8 mouse cellular contexts compared by ENCODE assay signal in the genomic region with DNA sequence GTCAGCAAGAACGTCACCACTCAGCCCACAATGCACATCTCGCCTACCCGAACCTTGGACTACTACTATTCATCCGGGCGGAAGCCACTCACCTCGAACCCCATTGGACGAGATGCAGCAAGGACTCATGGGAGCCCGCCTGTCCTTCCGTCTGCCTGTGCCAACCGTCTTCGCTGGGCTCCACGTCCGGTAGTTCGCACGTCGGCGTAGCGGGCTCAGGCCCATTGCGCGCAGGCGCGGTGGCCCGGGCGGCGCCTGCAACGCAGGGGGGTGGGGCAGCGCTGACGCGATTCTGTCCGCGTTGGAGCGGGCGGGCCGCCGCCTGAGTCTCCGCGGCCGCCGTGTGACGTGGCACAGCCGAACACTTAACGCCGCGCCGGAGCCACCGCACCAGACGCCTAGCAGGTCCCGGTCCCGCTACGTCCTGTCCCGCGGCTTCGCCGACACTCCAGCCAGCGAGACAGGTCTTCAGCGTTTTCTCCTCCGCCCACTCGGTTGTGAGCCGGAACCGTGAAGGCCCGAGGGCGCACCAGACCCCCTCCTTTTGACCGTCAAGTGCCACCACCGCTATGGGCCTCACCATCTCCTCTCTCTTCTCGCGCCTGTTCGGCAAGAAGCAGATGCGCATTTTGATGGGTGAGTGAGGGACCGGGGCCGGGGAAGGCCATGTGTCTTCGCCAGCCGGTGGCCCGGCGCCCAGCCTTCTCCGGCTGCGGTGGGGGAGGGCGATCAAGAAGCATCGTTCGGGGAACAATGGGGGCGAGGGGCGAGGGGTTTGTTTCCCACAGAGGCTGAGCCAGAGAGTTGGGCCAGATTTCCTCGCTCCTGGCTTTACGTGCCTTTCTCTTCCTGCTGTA. TPM values are rescaled to one million over a fixed set of nuclear protein-coding genes. Genes with fewer than 3 reads are reported as not detected.
DNase-seq lines count a peak whose midpoint lies in the region; ATAC-seq and TF ChIP-seq lines count a peak whose summit lies in the region.

A gene (plus strand): TSS at position 224 of the 857 bp plus-strand sequence.

- under 1% methylated on average over 82 of the region's 83 CpGs for WGBS in heart, embryonic 11.5 days (ENCODE audit: insufficient replicate concordance)
- under 1% methylated on average over 81 of the region's 83 CpGs for WGBS in kidney, embryonic 16.5 days
- under 1% methylated on average over 83 of the region's 83 CpGs for WGBS in liver, adult 2 months

- H3K36me3 ChIP-seq in C2C12 (ENCODE audit: control insufficient read depth, insufficient read depth) = peaks cover 2% of the 10 kb centered on the region
- peaks cover 7% of the 10 kb centered on the region for H3K36me3 ChIP-seq in erythroblast, embryonic 14.5 days (ENCODE audit: control insufficient read depth)
- H3K36me3 ChIP-seq in heart, embryonic 11.5 days (ENCODE audit: control insufficient read depth, insufficient read depth, low read length) = no peaks in the 10 kb centered on the region
- no peaks in the 10 kb centered on the region for H3K36me3 ChIP-seq in kidney, embryonic 16.5 days (ENCODE audit: insufficient read depth, low read length)
- 0 out of 2 replicates have a peak, but pooled peaks cover 2% of the 10 kb centered on the region for H3K36me3 ChIP-seq in liver, adult 2 months (ENCODE audit: control insufficient read depth, insufficient read depth, low read length)
- H3K36me3 ChIP-seq in myocyte (ENCODE audit: control insufficient read depth, insufficient read depth) = no peaks in the 10 kb centered on the region
- H3K36me3 ChIP-seq in splenic B cell, adult 2 months (ENCODE audit: control insufficient read depth, insufficient read depth, low read length, poor library complexity, severe bottlenecking) = 0 out of 2 replicates have a peak, but pooled peaks cover 4% of the 10 kb centered on the region

- DNase-seq in brain, embryonic 14.5 days (ENCODE audit: low read depth) = peak; percentile 100
- DNase-seq in liver, adult 2 months (ENCODE audit: extremely low read depth, low read depth, low spot score) = peak; percentile 98
- DNase-seq in splenic B cell, adult 2 months (ENCODE audit: low read depth, low spot score) = peak; percentile 99

- peak within 1 kb of the TSS; percentile 80 for H3K4me2 ChIP-seq in heart, embryonic 11.5 days
- H3K4me2 ChIP-seq in kidney, embryonic 16.5 days (replicated peaks; ENCODE audit: low read depth, low read length) = peak within 1 kb of the TSS; percentile 71
- peak within 1 kb of the TSS; percentile 95 for H3K4me2 ChIP-seq in myocyte (ENCODE audit: low read depth)

- H3K4me3 ChIP-seq in C2C12 (ENCODE audit: insufficient read depth, poor library complexity, severe bottlenecking) (peak within 1 kb of the TSS; percentile 97), myocyte (peak within 1 kb of the TSS; percentile 100)
- peak within 1 kb of the TSS; percentile 99 for H3K4me3 ChIP-seq in erythroblast, embryonic 14.5 days (replicated peaks)
- peak within 1 kb of the TSS; percentile 86 for H3K4me3 ChIP-seq in heart, embryonic 11.5 days (ENCODE audit: low read depth, low read length)
- peak within 1 kb of the TSS; percentile 97 for H3K4me3 ChIP-seq in kidney, embryonic 16.5 days (ENCODE audit: low read length)
- peak within 1 kb of the TSS; percentile 84 for H3K4me3 ChIP-seq in liver, adult 2 months (ENCODE audit: insufficient read depth, low read depth, low read length)

- H3K9ac ChIP-seq in heart, embryonic 11.5 days (ENCODE audit: low read depth, low read length) = peak within 1 kb of the TSS; percentile 93
- H3K9ac ChIP-seq in kidney, embryonic 16.5 days (replicated peaks; ENCODE audit: low read length) = peak within 1 kb of the TSS; percentile 99
- peak within 1 kb of the TSS; percentile 94 for H3K9ac ChIP-seq in liver, adult 2 months (ENCODE audit: low read depth, low read length)

- H3ac ChIP-seq in C2C12 (ENCODE audit: control insufficient read depth, insufficient read length, low read depth) (peak within 1 kb of the TSS; percentile 94), myocyte (ENCODE audit: control insufficient read depth, insufficient read length) (peak within 1 kb of the TSS; percentile 41)

- peak; percentile 92 for TF ChIP-seq POLR2A in brain, embryonic 14.5 days (IDR thresholded peaks at IDR 0.05; ENCODE audit: borderline replicate concordance, extremely low read depth, insufficient read depth, insufficient read length, poor library complexity, severe bottlenecking)
- TF ChIP-seq POLR2A in liver, adult 2 months (IDR thresholded peaks at IDR 0.05; ENCODE audit: extremely low read depth, insufficient read depth, low read length) = peak; percentile 94
- peak; percentile 78 for TF ChIP-seq POLR2A in myocyte (IDR thresholded peaks at IDR 0.05; ENCODE audit: insufficient read length, low read depth)

- no peaks in the 10 kb centered on the region for H3K9me3 ChIP-seq in erythroblast, embryonic 14.5 days (ENCODE audit: control insufficient read depth, low read length)
- H3K9me3 ChIP-seq in heart, embryonic 11.5 days (replicated peaks; ENCODE audit: control insufficient read depth, low read length) = no peaks in the 10 kb centered on the region
- H3K9me3 ChIP-seq in kidney, embryonic 16.5 days (ENCODE audit: low read length) = no peaks in the 10 kb centered on the region

- H3K79me3 ChIP-seq in C2C12 (ENCODE audit: low read depth) = peaks cover 50% of the 10 kb centered on the region

- H3K27me3 ChIP-seq in C2C12 (ENCODE audit: control insufficient read depth, insufficient read depth, insufficient read length) (no peaks in the 10 kb centered on the region), myocyte (ENCODE audit: control insufficient read depth, insufficient read depth, insufficient read length) (no peaks in the 10 kb centered on the region)
- H3K27me3 ChIP-seq in erythroblast, embryonic 14.5 days (ENCODE audit: control insufficient read depth) = no peaks in the 10 kb centered on the region
- no peaks in the 10 kb centered on the region for H3K27me3 ChIP-seq in heart, embryonic 11.5 days (ENCODE audit: control insufficient read depth, insufficient read depth, low read length)
- no peaks in the 10 kb centered on the region for H3K27me3 ChIP-seq in kidney, embryonic 16.5 days (ENCODE audit: insufficient read depth, low read length)
- H3K27me3 ChIP-seq in liver, adult 2 months (ENCODE audit: control insufficient read depth, insufficient read depth, low read length) = no peaks in the 10 kb centered on the region
- H3K27me3 ChIP-seq in splenic B cell, adult 2 months (ENCODE audit: control insufficient read depth, insufficient read depth, low read length, poor library complexity, severe bottlenecking) = no peaks in the 10 kb centered on the region

- peak; percentile 98 for ATAC-seq in heart, embryonic 11.5 days (replicated peaks; ENCODE audit: insufficient number of reproducible peaks, low FRiP score, low TSS enrichment)
- ATAC-seq in kidney, embryonic 16.5 days (ENCODE audit: low FRiP score, low TSS enrichment) = peak; percentile 99

- peaks cover 51% of the 10 kb centered on the region for H3K79me2 ChIP-seq in C2C12 (ENCODE audit: control insufficient read depth, insufficient read depth)
- peaks cover 13% of the 10 kb centered on the region; the same call in 1 of the 2 replicates for H3K79me2 ChIP-seq in liver, adult 2 months (ENCODE audit: control insufficient read depth, insufficient read depth, low read length)
- H3K79me2 ChIP-seq in myocyte (ENCODE audit: control insufficient read depth, insufficient read depth) = peaks cover 51% of the 10 kb centered on the region

- H3K27ac ChIP-seq in heart, embryonic 11.5 days (ENCODE audit: low read depth, low read length) = peak within 1 kb of the TSS; percentile 99
- peak within 1 kb of the TSS; percentile 98 for H3K27ac ChIP-seq in kidney, embryonic 16.5 days (ENCODE audit: low read length)
- peak within 1 kb of the TSS; percentile 93 for H3K27ac ChIP-seq in liver, adult 2 months (replicated peaks; ENCODE audit: insufficient read depth, low read depth, low read length)

- H3K4me1 ChIP-seq in erythroblast, embryonic 14.5 days (ENCODE audit: control insufficient read depth) = peaks cover 38% of the 10 kb centered on the region
- H3K4me1 ChIP-seq in heart, embryonic 11.5 days (ENCODE audit: control insufficient read depth, insufficient read depth, low read length) = peaks cover 12% of the 10 kb centered on the region
- peaks cover 21% of the 10 kb centered on the region for H3K4me1 ChIP-seq in kidney, embryonic 16.5 days (ENCODE audit: insufficient read depth, low read length)
- H3K4me1 ChIP-seq in liver, adult 2 months (ENCODE audit: control insufficient read depth, insufficient read depth, low read length) = peaks cover 6% of the 10 kb centered on the region

- TF ChIP-seq CTCF in C2C12 (IDR thresholded peaks at IDR 0.05; ENCODE audit: control insufficient read depth, insufficient read depth, insufficient read length) = no peak
- no peak for TF ChIP-seq CTCF in brain, embryonic 14.5 days (IDR thresholded peaks at IDR 0.05; ENCODE audit: borderline replicate concordance, extremely low read depth, insufficient read depth, insufficient read length)
- no peak for TF ChIP-seq CTCF in liver, adult 2 months (IDR thresholded peaks at IDR 0.05; ENCODE audit: low read depth, low read length)

TF ChIP-seq in C2C12, 6 proteins besides CTCF, POLR2A, EP300 and RAD21:
- TF ChIP-seq MAX (IDR thresholded peaks at IDR 0.05) (peak; percentile 10), FOSL1 (IDR thresholded peaks at IDR 0.05; ENCODE audit: insufficient read depth, low read length, poor library complexity, severe bottlenecking) (no peak)
TF ChIP-seq in C2C12: peak in this region for 1.

TF ChIP-seq in myocyte, 11 proteins besides CTCF, POLR2A, EP300 and RAD21 (continues in another document):
- TF ChIP-seq POLR2AphosphoS2 (IDR thresholded peaks at IDR 0.05; ENCODE audit: insufficient read length, low read depth) (peak; percentile 94), MYOD1 (IDR thresholded peaks at IDR 0.05; ENCODE audit: control insufficient read depth in 1 of 3, insufficient read length in 2 of 3, low read depth in 2 of 3) (peak in 1 of 3 experiments; percentile 51), SRF (IDR thresholded peaks at IDR 0.05; ENCODE audit: control insufficient read depth, insufficient read length, low read depth) (no peak), TCF12 (IDR thresholded peaks at IDR 0.05; ENCODE audit: insufficient read depth, poor library complexity, severe bottlenecking) (no peak), USF1 (IDR thresholded peaks at IDR 0.05; ENCODE audit: low read depth) (no peak), REST (IDR thresholded peaks at IDR 0.05; ENCODE audit: insufficient read depth, insufficient read length) (no peak), MAX (IDR thresholded peaks at IDR 0.05; ENCODE audit: low read depth) (no peak), E2F4 (IDR thresholded peaks at IDR 0.05; ENCODE audit: insufficient read depth) (no peak)

RNA-seq across cellular contexts. Expression of the gene that starts here (rescaled TPM):
- polyA plus RNA-seq in C2C12 (2012; fragmentation: generic; extraction: Trizol) (155 TPM), myocyte (2012; fragmentation: generic; extraction: Trizol) (128 TPM)
- 257 and 264 TPM in 2 replicates for polyA plus RNA-seq in brain, embryonic 14.5 days (2012; rRNA removed)
- 8.4 TPM in 2 replicates for polyA plus RNA-seq in erythroblast, embryonic 14.5 days (2012)
- 479 and 484 TPM in 2 replicates for polyA plus RNA-seq in heart, embryonic 11.5 days (2014; fragmentation: Nextera tagmentation; extraction: Ambion mirVana)
- 589 and 630 TPM in 2 replicates for polyA plus RNA-seq in kidney, embryonic 16.5 days (2015; fragmentation: Nextera tagmentation; extraction: Ambion mirVana)
- total RNA-seq in liver, adult 2 months (2014; rRNA removed) = 46.6 and 55.2 TPM in 2 replicates
- polyA plus RNA-seq in liver, adult 2 months (2012; rRNA removed) = 104 and 117 TPM in 2 replicates

Comparison
In these comparisons a context has a peak if more than half of its experiments do, and no peak if none do; other contexts are left out.
1. Peak in every context shown above with its lines: DNase-seq, ATAC-seq, H3K4me3 ChIP-seq and H3K27ac ChIP-seq.
2. RNA of the gene that starts here (polyA plus RNA-seq): 589 to 630 TPM in kidney, embryonic 16.5 days, 479 to 484 TPM in heart, embryonic 11.5 days, 257 to 264 TPM in brain, embryonic 14.5 days, 155 TPM in C2C12 (single experiment), 128 TPM in myocyte (single experiment) and 104 to 117 TPM in liver, adult 2 months; 8.4 TPM in erythroblast, embryonic 14.5 days; every median in the first group is over 10 times any median in the second.